Mouse (Mus musculus) ES-Bruce4 (cell line): ENCODE data around the gene Il17ra. TPM values are rescaled to one million over a fixed set of nuclear protein-coding genes. Genes with fewer than 3 reads are reported as not detected.

Experiments used
- H3K27ac ChIP-seq: 2 replicates; pipeline ENCODE4 v1.5.1; 2012; ENCODE audit warnings: low read length, inconsistent platforms; ENCODE audit not compliant: insufficient read depth
- H3K27me3 ChIP-seq: 2 replicates; pipeline ENCODE4 v1.6.1; 2012; ENCODE audit warnings: mild to moderate bottlenecking, low read length, inconsistent platforms; ENCODE audit not compliant: control insufficient read depth, poor library complexity, insufficient read depth, severe bottlenecking
- H3K36me3 ChIP-seq: 2 replicates; pipeline ENCODE4 v1.6.1; 2012; ENCODE audit warnings: inconsistent platforms, mild to moderate bottlenecking, low read length, moderate library complexity; ENCODE audit not compliant: control insufficient read depth, poor library complexity, insufficient read depth, severe bottlenecking
- H3K4me1 ChIP-seq: one replicate; pipeline ENCODE4 v1.8.1; 2011; ENCODE audit warnings: low read length; ENCODE audit not compliant: control insufficient read depth, insufficient read depth
- H3K4me3 ChIP-seq: 2 replicates; pipeline ENCODE4 v1.5.1; 2011; ENCODE audit warnings: low read depth, mild to moderate bottlenecking, low read length
- H3K9ac ChIP-seq: 2 replicates; pipeline ENCODE4 v1.6.1; 2012; ENCODE audit warnings: low read depth, mild to moderate bottlenecking, inconsistent platforms; ENCODE audit not compliant: poor library complexity, severe bottlenecking
- H3K9me3 ChIP-seq: replicated peaks from 2 replicates; pipeline ENCODE4 v1.6.1; 2012; ENCODE audit warnings: mild to moderate bottlenecking, low read length, inconsistent platforms; ENCODE audit not compliant: control insufficient read depth, poor library complexity, insufficient read depth, severe bottlenecking
- CTCF ChIP-seq: IDR thresholded peaks from one replicate; pipeline ENCODE4 v1.8.1; 2011; ENCODE audit warnings: low read depth, low read length
- EP300 ChIP-seq: IDR thresholded peaks from 2 replicates; pipeline ENCODE4 v1.6.1; 2011; ENCODE audit warnings: low read depth, low read length; ENCODE audit not compliant: insufficient read depth
- POLR2A ChIP-seq: IDR thresholded peaks from one replicate; pipeline ENCODE4 v1.8.1; 2011; ENCODE audit warnings: low read length; ENCODE audit not compliant: insufficient read depth
- polyA plus RNA-seq: library from polyadenylated mRNA; stranded (reverse); fragments of >200 nt; gene quantifications from 2 replicates; pipeline ENCODE4 v1.2.4, GENCODE M21; 2011; ENCODE audit warnings: low read depth; ENCODE audit not compliant: missing spikeins, insufficient read depth, insufficient read length

Il17ra gene
- polyA plus RNA-seq, 1 experiment = 4.3 TPM

DNA sequence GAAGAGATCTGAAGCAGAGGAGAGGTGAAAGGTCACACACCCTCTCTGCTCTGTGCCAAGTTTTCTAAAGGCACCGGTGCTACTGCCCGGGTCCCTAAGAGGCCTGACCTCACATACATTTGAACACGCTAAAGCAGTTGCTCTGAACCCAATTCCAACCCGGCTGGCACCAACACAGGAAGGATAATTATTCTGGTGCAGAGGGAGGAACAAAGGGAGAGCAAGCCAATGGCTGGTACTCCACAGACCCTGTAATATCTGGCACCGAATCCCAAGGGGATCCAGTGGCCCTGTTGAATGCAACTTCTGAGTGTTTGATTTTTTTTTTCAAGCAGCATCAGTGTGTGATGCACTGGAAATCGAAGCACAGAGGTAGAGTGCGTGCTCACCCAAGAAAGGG lies 28.0 kb downstream of the Il17ra start:
- Histone ChIP-seq H3K4me1 (no peaks in the 10 kb centered on the region), H3K9me3 (no peaks in the 10 kb centered on the region), H3K36me3 (no peaks in the 10 kb centered on the region), H3K27me3 (peaks cover 13% of the 10 kb centered on the region), H3K4me3 (no peak overlapping the region), H3K9ac (no peak overlapping the region), H3K27ac (no peak overlapping the region)
- TF ChIP-seq EP300 = no peak
- no peak for TF ChIP-seq POLR2A
- no peak for TF ChIP-seq CTCF

DNA sequence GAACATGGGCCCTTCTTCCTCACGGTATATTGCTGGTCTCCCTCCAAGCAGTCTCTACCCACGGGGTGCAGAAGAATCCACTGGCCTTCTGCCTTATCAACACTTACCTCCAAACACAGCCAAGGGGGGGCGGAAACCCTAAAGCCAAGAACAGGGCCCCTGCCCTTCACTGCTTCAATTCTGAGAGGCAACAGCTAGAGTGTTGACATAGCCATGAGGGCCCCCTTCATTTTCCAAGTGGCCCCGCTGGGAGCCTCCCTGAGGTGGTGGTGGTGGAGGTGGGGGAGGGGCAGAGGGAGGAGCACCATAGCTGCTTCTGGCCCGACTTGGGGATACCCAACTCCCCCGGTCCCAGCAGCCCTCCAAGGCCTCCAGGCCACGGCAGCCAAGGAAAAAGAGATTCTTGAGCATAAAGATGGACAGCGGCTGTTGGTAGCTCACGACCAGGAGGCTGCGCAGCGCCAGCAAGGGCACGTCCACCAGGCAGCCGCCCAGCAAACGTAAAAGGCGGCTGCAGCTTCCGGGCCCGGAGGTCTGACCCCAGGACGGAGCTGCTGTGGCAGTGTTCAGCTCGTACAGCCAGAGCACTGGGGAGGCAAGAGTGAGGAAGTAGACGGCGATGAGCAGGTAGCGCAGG lies 28.9 kb downstream of the Il17ra start:
- Histone ChIP-seq H3K4me3 (peak overlapping the region; percentile 35), H3K4me1 (no peaks in the 10 kb centered on the region), H3K9me3 (no peaks in the 10 kb centered on the region), H3K27me3 (peaks cover 13% of the 10 kb centered on the region), H3K9ac (no peak overlapping the region), H3K27ac (no peak overlapping the region), H3K36me3 (no peaks in the 10 kb centered on the region)
- TF ChIP-seq CTCF (no peak), EP300 (no peak), POLR2A (no peak)

DNA sequence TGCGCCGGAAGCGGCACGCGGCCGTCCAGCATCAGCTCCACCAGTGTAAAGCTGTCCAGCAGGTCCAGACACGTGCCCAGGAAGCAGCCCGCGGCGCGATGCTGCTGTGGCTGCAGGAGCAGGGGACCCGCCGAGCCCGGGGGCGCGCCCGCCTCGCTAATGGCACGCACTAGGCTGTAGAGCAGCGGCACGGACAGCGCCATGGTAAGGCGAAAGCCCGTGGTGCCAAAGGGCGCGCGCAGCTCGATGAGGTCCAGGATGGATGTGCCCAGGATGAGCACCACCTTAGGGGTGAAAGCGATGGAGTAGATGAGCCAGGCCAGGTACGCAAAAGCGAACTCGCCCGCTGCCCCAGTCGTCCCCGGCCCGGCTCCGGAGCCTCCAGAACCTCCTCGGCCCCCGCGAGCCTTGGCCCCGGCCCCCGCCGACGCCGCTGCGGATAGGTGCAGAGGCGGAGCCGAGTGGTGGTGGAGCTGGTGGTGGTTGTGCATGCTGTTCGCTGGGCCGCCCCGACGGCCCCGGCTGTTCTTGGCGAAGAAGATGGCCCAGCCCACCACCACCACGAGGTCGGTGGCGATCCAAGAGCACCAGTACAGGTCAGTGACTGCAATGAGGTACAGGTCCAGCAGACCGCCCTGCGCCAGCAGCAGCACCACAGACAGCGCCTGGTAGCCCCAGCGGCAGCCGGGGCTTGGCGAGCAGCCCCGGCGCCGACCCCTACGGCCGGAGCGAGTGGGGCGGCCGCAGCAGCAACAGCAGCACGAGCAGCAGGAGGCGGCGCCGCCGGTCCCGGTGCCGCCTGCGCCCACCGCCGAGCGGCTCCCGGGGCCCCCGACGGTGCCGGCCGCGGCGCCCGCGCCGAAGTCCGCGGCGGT lies 29.7 kb downstream of the Il17ra start:
- H3K9ac ChIP-seq = peak overlapping the region; percentile 74
- H3K4me1 ChIP-seq = no peaks in the 10 kb centered on the region
- H3K27me3 ChIP-seq = peaks cover 13% of the 10 kb centered on the region
- H3K4me3 ChIP-seq = peak overlapping the region; percentile 35
- TF ChIP-seq CTCF (no peak), POLR2A (no peak)
- no peak overlapping the region for H3K27ac ChIP-seq
- H3K9me3 ChIP-seq = no peaks in the 10 kb centered on the region
- no peaks in the 10 kb centered on the region for H3K36me3 ChIP-seq

DNA sequence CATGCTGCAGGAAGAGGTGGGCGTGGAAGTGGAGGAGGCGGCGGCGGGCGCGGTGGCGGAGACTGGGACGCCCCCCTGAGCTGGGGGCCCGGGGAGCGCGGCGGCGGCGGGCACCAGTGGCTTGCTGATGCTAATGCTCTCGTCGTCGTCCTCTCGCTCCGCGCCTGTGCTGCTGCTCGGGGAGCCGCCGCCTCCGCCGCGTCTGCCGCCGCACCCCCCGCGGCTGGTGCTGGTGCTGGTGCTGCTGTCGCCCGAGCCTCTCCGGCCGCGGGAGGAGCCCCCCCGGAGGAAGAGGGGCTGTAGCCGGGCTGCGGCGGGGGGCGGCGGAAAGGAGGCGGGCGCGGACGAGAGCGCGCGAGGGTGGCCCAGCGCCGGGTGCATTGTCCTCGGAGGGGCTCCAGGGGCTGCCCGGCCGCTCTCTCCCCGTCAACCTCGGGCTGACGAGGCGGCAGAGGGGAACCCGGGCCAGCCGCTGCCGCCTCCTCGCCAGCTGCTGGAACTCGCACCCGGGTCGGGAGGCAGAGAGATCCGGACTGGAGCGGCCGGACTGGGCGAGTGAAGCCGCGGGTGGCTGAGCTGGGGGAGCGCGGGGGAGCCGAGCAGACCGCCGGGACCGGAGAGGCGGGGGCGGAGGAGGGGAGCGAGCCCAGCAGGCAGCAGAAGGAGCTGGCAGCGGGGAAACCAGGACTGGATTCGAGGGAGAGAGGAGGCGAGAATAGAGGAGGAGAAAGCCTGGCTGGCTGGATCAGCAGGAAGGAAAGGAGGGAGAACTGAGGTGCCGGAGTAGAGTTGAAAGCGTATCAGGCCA lies 30.5 kb downstream of the Il17ra start, which contains the start of gene Tmem121b:
Gene Tmem121b, minus strand, starts transcription at position 434 of the 808 bp plus-strand sequence.
- H3K27me3 ChIP-seq = peaks cover 13% of the 10 kb centered on the region
- TF ChIP-seq CTCF (no peak), EP300 (no peak), POLR2A (no peak)
- H3K9ac ChIP-seq = peak within 1 kb of the TSS; percentile 74
- no peaks in the 10 kb centered on the region for H3K4me1 ChIP-seq
- H3K9me3 ChIP-seq = no peaks in the 10 kb centered on the region
- no peaks in the 10 kb centered on the region for H3K36me3 ChIP-seq
- H3K4me3 ChIP-seq = peak within 1 kb of the TSS; percentile 35
- H3K27ac ChIP-seq = no peak within 1 kb of the TSS

DNA sequence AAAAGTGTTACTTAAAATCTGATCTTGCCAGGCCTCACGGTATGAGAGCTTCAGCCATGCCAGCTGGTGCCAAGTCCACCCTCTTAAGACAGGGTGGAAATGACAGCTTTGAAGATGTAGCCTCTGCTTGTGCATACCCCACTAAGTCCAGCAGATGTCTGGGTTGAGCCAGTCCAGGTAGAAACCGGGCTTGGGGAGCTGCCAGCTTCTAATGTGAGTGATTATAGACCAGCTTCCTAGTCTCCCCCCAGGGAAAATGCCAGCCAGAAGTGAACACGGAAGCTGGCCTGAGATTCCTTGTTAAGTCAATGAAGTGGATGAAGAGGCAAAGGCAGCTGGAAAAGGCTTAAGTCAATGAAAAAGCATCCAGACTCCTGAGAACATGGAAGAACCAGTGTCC lies 33.5 kb downstream of the Il17ra start:
- Histone ChIP-seq H3K4me1 (no peaks in the 10 kb centered on the region), H3K36me3 (no peaks in the 10 kb centered on the region), H3K9me3 (no peaks in the 10 kb centered on the region), H3K27me3 (peaks cover 13% of the 10 kb centered on the region), H3K4me3 (no peak overlapping the region), H3K27ac (no peak overlapping the region), H3K9ac (no peak overlapping the region)
- TF ChIP-seq POLR2A = no peak
- no peak for TF ChIP-seq CTCF
- no peak for TF ChIP-seq EP300
